Mouse (Mus musculus): ENCODE measurements around the gene Hira.
A peak's percentile ranks its signal among the peaks of the same experiment; 100 is the strongest.
"Not testable (repeated sequence)": the region's sequence is repeated elsewhere in the genome, so short reads cannot be mapped to it uniquely, and the experiment has no call there.

The Hira gene

GRCm38 (mm10) chr16:18876442-18877308, at the start of gene Hira, which contains the start of gene Mrpl40:
TSS of gene Hira (plus strand) at chr16:18877037.
TSS of gene Mrpl40 (minus strand) at chr16:18876862.
- DNase-seq, result peak; percentile 96

GRCm38 (mm10) chr16:18828630-18829029, 48.2 kb upstream of the Hira start:
- no peak for DNase-seq

GRCm38 (mm10) chr16:18829102-18829501, 47.7 kb upstream of the Hira start:
- DNase-seq, result no peak

- DNase-seq, result no peak
These were observed 43.4 kb upstream of the Hira start for GRCm38 (mm10) chr16:18833486-18833885.

- no peak for DNase-seq
These were observed 40.8 kb upstream of the Hira start for GRCm38 (mm10) chr16:18836073-18836467.

- DNase-seq, result peak; percentile 96
These were observed 40.2 kb upstream of the Hira start, which contains the start of the genes 2510002D24Rik and Gm28539 for GRCm38 (mm10) chr16:18836468-18837208. TSS of gene 2510002D24Rik (plus strand) at chr16:18836578. TSS of gene Gm28539 (plus strand) at chr16:18836584.

- no peak for DNase-seq
These were observed 38.5 kb upstream of the Hira start for GRCm38 (mm10) chr16:18838346-18838745.

- DNase-seq, result no peak
These were observed 30.5 kb upstream of the Hira start for GRCm38 (mm10) chr16:18846301-18846820.

- DNase-seq, result not testable (repeated sequence)
These were observed 27.2 kb upstream of the Hira start for GRCm38 (mm10) chr16:18849521-18850190.

- peak; percentile 91 for DNase-seq
These were observed 18.3 kb upstream of the Hira start for GRCm38 (mm10) chr16:18858551-18858950.

GRCm38 (mm10) chr16:18860186-18860585, 16.7 kb upstream of the Hira start:
- peak; percentile 59 for DNase-seq

GRCm38 (mm10) chr16:18870495-18870894, 6.3 kb upstream of the Hira start:
- DNase-seq, result not testable (repeated sequence)

- no peak for DNase-seq
These were observed 771 bp upstream of the Hira start for GRCm38 (mm10) chr16:18876091-18876441.

GRCm38 (mm10) chr16:18877386-18878090, 701 bp downstream of the Hira start:
- peak; percentile 84 for DNase-seq

- DNase-seq, result no peak
These were observed 1.4 kb downstream of the Hira start for GRCm38 (mm10) chr16:18878091-18878720.

GRCm38 (mm10) chr16:18884044-18884443, 7.2 kb downstream of the Hira start:
- no peak for DNase-seq

GRCm38 (mm10) chr16:18893840-18894372, 17.1 kb downstream of the Hira start:
- DNase-seq, result no peak

- DNase-seq, result no peak
These were observed 18.4 kb downstream of the Hira start for GRCm38 (mm10) chr16:18895249-18895648.

GRCm38 (mm10) chr16:18896429-18896828, 19.6 kb downstream of the Hira start:
- DNase-seq, result no peak

GRCm38 (mm10) chr16:18905648-18906047, 28.8 kb downstream of the Hira start:
- no peak for DNase-seq

- no peak for DNase-seq
These were observed 39.2 kb downstream of the Hira start for GRCm38 (mm10) chr16:18916064-18916463.
